Mouse (Mus musculus): ENCODE results near the gene Edil3.

Gene Edil3

DNA sequence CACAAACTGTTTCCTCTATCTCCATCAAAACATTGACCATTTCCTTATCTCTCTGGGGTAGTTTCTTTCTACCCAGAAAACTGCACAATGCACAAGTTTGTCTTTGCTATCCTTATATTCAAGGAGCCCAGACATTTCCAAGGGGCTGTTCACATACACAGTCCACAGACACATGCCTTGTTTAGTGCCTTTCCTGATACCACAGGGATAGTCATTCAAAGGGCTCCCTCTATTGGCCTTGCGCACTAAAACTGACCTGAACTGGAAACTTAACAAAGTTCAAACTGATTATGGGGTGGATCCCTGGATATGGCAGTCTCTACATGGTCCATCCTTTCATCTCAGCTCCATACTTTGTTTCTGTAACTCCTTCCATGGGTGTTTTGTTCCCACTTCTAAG, 513.2 kb downstream of the Edil3 start:
- H3K27me3 ChIP-seq (ENCODE audit: insufficient read depth, low read length), result no peaks in the 10 kb centered on the region
- no peak overlapping the region for H3K4me3 ChIP-seq (replicated peaks; ENCODE audit: low read length)
- no peaks in the 10 kb centered on the region for H3K9me3 ChIP-seq (ENCODE audit: low read length)
- peak; percentile 9; the same call in 1 of the 2 replicates for TF ChIP-seq CTCF (conservative IDR thresholded peaks at IDR 0.05; ENCODE audit: low read length)
- no peak for TF ChIP-seq POU5F1 (IDR thresholded peaks at IDR 0.05; ENCODE audit: borderline replicate concordance, low read length)
- no peaks in the 10 kb centered on the region for H3K36me3 ChIP-seq (ENCODE audit: insufficient read depth, low read length)
- H3K4me1 ChIP-seq (replicated peaks; ENCODE audit: low read depth, low read length), result no peaks in the 10 kb centered on the region

DNA sequence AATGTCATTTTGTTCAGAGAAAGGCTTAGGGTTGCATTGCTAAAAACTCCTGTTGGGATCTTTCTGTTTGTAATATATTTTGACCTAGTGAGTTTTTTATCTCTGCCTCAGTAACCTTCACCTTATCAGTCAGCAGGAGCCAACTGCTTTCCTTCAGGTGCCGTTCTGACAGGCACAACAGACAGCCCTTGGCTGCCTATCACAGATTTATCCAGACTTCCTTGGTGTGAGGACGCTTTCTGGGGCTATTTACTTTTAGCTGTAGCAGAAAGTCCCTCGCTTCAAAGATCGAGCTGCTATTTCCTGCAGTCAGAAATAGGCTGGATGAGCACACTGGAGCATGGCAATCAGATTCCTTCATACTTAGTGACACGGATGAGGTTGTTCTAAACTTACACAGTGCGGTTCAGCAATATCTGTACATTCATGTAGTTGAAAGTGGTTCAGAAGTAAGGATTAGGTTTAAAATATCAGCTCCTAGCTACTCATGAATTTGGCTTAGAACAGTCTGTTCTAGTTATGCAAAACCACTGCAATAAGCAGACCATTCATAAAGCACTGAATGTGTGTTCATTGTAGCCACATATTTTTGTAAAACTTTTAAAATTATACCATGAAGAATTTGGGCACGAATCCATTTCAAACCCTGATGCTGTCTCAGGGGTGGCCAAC, 514.8 kb downstream of the Edil3 start:
- no peaks in the 10 kb centered on the region for H3K9me3 ChIP-seq (ENCODE audit: low read length)
- no peaks in the 10 kb centered on the region for H3K36me3 ChIP-seq (ENCODE audit: insufficient read depth, low read length)
- no peak overlapping the region for H3K4me3 ChIP-seq (replicated peaks; ENCODE audit: low read length)
- no peak for TF ChIP-seq CTCF (conservative IDR thresholded peaks at IDR 0.05; ENCODE audit: low read length)
- no peak for TF ChIP-seq NANOG (IDR thresholded peaks at IDR 0.05; ENCODE audit: borderline replicate concordance, low read length)
- TF ChIP-seq POU5F1 (IDR thresholded peaks at IDR 0.05; ENCODE audit: borderline replicate concordance, low read length), result no peak
- no peaks in the 10 kb centered on the region for H3K4me1 ChIP-seq (replicated peaks; ENCODE audit: low read depth, low read length)
- H3K27me3 ChIP-seq (ENCODE audit: insufficient read depth, low read length), result no peaks in the 10 kb centered on the region

GRCm38 (mm10) chr13:89339055-89339454, 517.8 kb downstream of the Edil3 start:
- H3K4me3 ChIP-seq (replicated peaks; ENCODE audit: low read length), result no peak overlapping the region
- no peaks in the 10 kb centered on the region for H3K36me3 ChIP-seq (ENCODE audit: insufficient read depth, low read length)
- no peaks in the 10 kb centered on the region for H3K9me3 ChIP-seq (ENCODE audit: low read length)
- no peaks in the 10 kb centered on the region for H3K27me3 ChIP-seq (ENCODE audit: insufficient read depth, low read length)
- TF ChIP-seq CTCF (conservative IDR thresholded peaks at IDR 0.05; ENCODE audit: low read length) (no peak), POU5F1 (IDR thresholded peaks at IDR 0.05; ENCODE audit: borderline replicate concordance, low read length) (no peak), NANOG (IDR thresholded peaks at IDR 0.05; ENCODE audit: borderline replicate concordance, low read length) (no peak)
- no peaks in the 10 kb centered on the region for H3K4me1 ChIP-seq (replicated peaks; ENCODE audit: low read depth, low read length)

- TF ChIP-seq POU5F1 (IDR thresholded peaks at IDR 0.05; ENCODE audit: borderline replicate concordance, low read length) (no peak), NANOG (IDR thresholded peaks at IDR 0.05; ENCODE audit: borderline replicate concordance, low read length) (no peak), CTCF (conservative IDR thresholded peaks at IDR 0.05; ENCODE audit: low read length) (no peak)
- no peaks in the 10 kb centered on the region for H3K4me1 ChIP-seq (replicated peaks; ENCODE audit: low read depth, low read length)
- no peaks in the 10 kb centered on the region for H3K27me3 ChIP-seq (ENCODE audit: insufficient read depth, low read length)
- no peaks in the 10 kb centered on the region for H3K36me3 ChIP-seq (ENCODE audit: insufficient read depth, low read length)
- H3K4me3 ChIP-seq (replicated peaks; ENCODE audit: low read length), result no peak overlapping the region
- no peaks in the 10 kb centered on the region for H3K9me3 ChIP-seq (ENCODE audit: low read length)
Measured at GRCm38 (mm10) chr13:89339776-89340175, 518.5 kb downstream of the Edil3 start.

DNA sequence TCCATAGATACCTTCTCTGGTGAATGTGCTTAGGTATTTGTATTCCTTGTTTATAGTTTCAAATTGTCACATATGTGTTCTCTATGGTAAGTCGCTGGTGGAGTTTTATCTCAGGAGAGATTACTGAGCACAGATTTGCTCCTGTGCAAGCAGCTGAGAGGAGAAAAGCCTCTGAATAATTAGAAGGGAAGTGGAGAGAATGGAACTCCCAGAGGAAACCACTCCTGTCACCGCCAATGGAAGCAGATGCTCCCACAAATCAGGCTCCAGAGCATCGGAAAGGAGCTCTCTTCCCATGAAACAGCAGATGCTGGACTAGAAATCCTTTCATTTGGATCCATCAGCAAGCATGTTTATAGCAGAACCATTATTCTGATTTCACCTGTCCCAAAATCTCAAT, 534.0 kb downstream of the Edil3 start:
- Histone ChIP-seq H3K4me1 (replicated peaks; ENCODE audit: low read depth, low read length) (no peaks in the 10 kb centered on the region), H3K9me3 (ENCODE audit: low read length) (peaks cover 11% of the 10 kb centered on the region), H3K27me3 (ENCODE audit: insufficient read depth, low read length) (no peaks in the 10 kb centered on the region), H3K4me3 (replicated peaks; ENCODE audit: low read length) (no peak overlapping the region), H3K36me3 (ENCODE audit: insufficient read depth, low read length) (no peaks in the 10 kb centered on the region)
- TF ChIP-seq POU5F1 (IDR thresholded peaks at IDR 0.05; ENCODE audit: borderline replicate concordance, low read length), result no peak
- no peak for TF ChIP-seq CTCF (conservative IDR thresholded peaks at IDR 0.05; ENCODE audit: low read length)
- no peak for TF ChIP-seq NANOG (IDR thresholded peaks at IDR 0.05; ENCODE audit: borderline replicate concordance, low read length)

GRCm38 (mm10) chr13:89358407-89358806, 537.1 kb downstream of the Edil3 start:
- Histone ChIP-seq H3K27me3 (ENCODE audit: insufficient read depth, low read length) (no peaks in the 10 kb centered on the region), H3K4me1 (replicated peaks; ENCODE audit: low read depth, low read length) (no peaks in the 10 kb centered on the region), H3K36me3 (ENCODE audit: insufficient read depth, low read length) (no peaks in the 10 kb centered on the region), H3K4me3 (replicated peaks; ENCODE audit: low read length) (no peak overlapping the region), H3K9me3 (ENCODE audit: low read length) (peaks cover 9% of the 10 kb centered on the region)
- TF ChIP-seq NANOG (IDR thresholded peaks at IDR 0.05; ENCODE audit: borderline replicate concordance, low read length) (no peak), CTCF (conservative IDR thresholded peaks at IDR 0.05; ENCODE audit: low read length) (no peak), POU5F1 (IDR thresholded peaks at IDR 0.05; ENCODE audit: borderline replicate concordance, low read length) (no peak)

- H3K9me3 ChIP-seq (ENCODE audit: low read length), result no peaks in the 10 kb centered on the region
- no peaks in the 10 kb centered on the region for H3K27me3 ChIP-seq (ENCODE audit: insufficient read depth, low read length)
- H3K36me3 ChIP-seq (ENCODE audit: insufficient read depth, low read length), result no peaks in the 10 kb centered on the region
- no peaks in the 10 kb centered on the region for H3K4me1 ChIP-seq (replicated peaks; ENCODE audit: low read depth, low read length)
- no peak overlapping the region for H3K4me3 ChIP-seq (replicated peaks; ENCODE audit: low read length)
- TF ChIP-seq NANOG (IDR thresholded peaks at IDR 0.05; ENCODE audit: borderline replicate concordance, low read length), result no peak
- TF ChIP-seq CTCF (conservative IDR thresholded peaks at IDR 0.05; ENCODE audit: low read length), result no peak
- no peak for TF ChIP-seq POU5F1 (IDR thresholded peaks at IDR 0.05; ENCODE audit: borderline replicate concordance, low read length)
Measured at GRCm38 (mm10) chr13:89362274-89362673, 541.0 kb downstream of the Edil3 start.

GRCm38 (mm10) chr13:89371253-89371652, 550.0 kb downstream of the Edil3 start:
- TF ChIP-seq NANOG (IDR thresholded peaks at IDR 0.05; ENCODE audit: borderline replicate concordance, low read length), result no peak
- no peak for TF ChIP-seq CTCF (conservative IDR thresholded peaks at IDR 0.05; ENCODE audit: low read length)
- no peak for TF ChIP-seq POU5F1 (IDR thresholded peaks at IDR 0.05; ENCODE audit: borderline replicate concordance, low read length)
- no peaks in the 10 kb centered on the region for H3K36me3 ChIP-seq (ENCODE audit: insufficient read depth, low read length)
- H3K9me3 ChIP-seq (ENCODE audit: low read length), result no peaks in the 10 kb centered on the region
- no peaks in the 10 kb centered on the region for H3K4me1 ChIP-seq (replicated peaks; ENCODE audit: low read depth, low read length)
- no peak overlapping the region for H3K4me3 ChIP-seq (replicated peaks; ENCODE audit: low read length)
- H3K27me3 ChIP-seq (ENCODE audit: insufficient read depth, low read length), result no peaks in the 10 kb centered on the region

Data from E14TG2a.4 (cell line).